ENCODE assay signal across 8 mouse cellular contexts in genomic region chr13:51920511-51921351, GRCm38 (mm10).
A peak's percentile ranks its signal among the peaks of the same experiment; 100 is the strongest.
DNase-seq lines count a peak whose midpoint lies in the region; ATAC-seq lines count a peak whose summit lies in the region.
"Had no signal": no experiment of that assay in that cellular context is flagged by ENCODE, and none has a peak within 500 bp of the region (broad histone marks: within the 10 kb centered on the region; RNA-seq: fewer than 3 reads in every experiment).

No protein-coding gene starts in this region.

- DNase-seq in liver: peak; percentile 36
- DNase-seq in embryonic facial prominence, embryonic 11.5 days (ENCODE audit: low spot score): peak; percentile 82
- DNase-seq in retina, postnatal 1 day: peak; percentile 95
- DNase-seq in thymus, postnatal 0 days (ENCODE audit: low spot score): no peak
- no peak for DNase-seq in left cerebral cortex, postnatal 14 days (ENCODE audit: low spot score in 2 of 2)

- no peak for ATAC-seq in liver, embryonic 12.5 days
- ATAC-seq in embryonic facial prominence, embryonic 11.5 days (replicated peaks; ENCODE audit: insufficient number of reproducible peaks, low FRiP score, low TSS enrichment, low read depth): peak; percentile 77
- peak; percentile 62 for ATAC-seq in intestine, embryonic 16.5 days

- H3K36me3 ChIP-seq in liver, embryonic 12.5 days: no peaks in the 10 kb centered on the region
- no peaks in the 10 kb centered on the region for H3K36me3 ChIP-seq in embryonic facial prominence, embryonic 11.5 days (replicated peaks; ENCODE audit: control insufficient read depth, insufficient read depth, low read depth, low read length)
- no peaks in the 10 kb centered on the region for H3K36me3 ChIP-seq in intestine, embryonic 16.5 days (ENCODE audit: control insufficient read depth, insufficient read depth, low read length)
- H3K36me3 ChIP-seq: heart, embryonic 15.5 days had no signal

- H3K4me2 ChIP-seq in liver, embryonic 12.5 days: no peak overlapping the region
- H3K4me2 ChIP-seq in embryonic facial prominence, embryonic 11.5 days (ENCODE audit: low read depth, low read length): peak overlapping the region; percentile 7; the same call in 1 of the 2 replicates
- H3K4me2 ChIP-seq in intestine, embryonic 16.5 days (ENCODE audit: low read depth, low read length): no peak overlapping the region
- H3K4me2 ChIP-seq: heart, embryonic 15.5 days had no signal

- H3K27me3 ChIP-seq in liver, embryonic 12.5 days (replicated peaks): peaks cover 63% of the 10 kb centered on the region
- H3K27me3 ChIP-seq in embryonic facial prominence, embryonic 11.5 days (ENCODE audit: control insufficient read depth, insufficient read depth, low read length): peaks cover 6% of the 10 kb centered on the region
- H3K27me3 ChIP-seq in intestine, embryonic 16.5 days (replicated peaks; ENCODE audit: control insufficient read depth, insufficient read depth, low read length): 0 out of 2 replicates have a peak, but pooled peaks cover 3% of the 10 kb centered on the region

- no peak overlapping the region for H3K4me3 ChIP-seq in liver, embryonic 12.5 days
- no peak overlapping the region for H3K4me3 ChIP-seq in embryonic facial prominence, embryonic 11.5 days (ENCODE audit: low read depth, low read length)
- H3K4me3 ChIP-seq in intestine, embryonic 16.5 days (ENCODE audit: low read length): no peak overlapping the region
- H3K4me3 ChIP-seq: heart, embryonic 15.5 days had no signal

- H3K4me1 ChIP-seq in liver, embryonic 12.5 days: peaks cover 9% of the 10 kb centered on the region
- H3K4me1 ChIP-seq in embryonic facial prominence, embryonic 11.5 days (ENCODE audit: control insufficient read depth, insufficient read depth, low read length): peaks cover 32% of the 10 kb centered on the region
- H3K4me1 ChIP-seq in intestine, embryonic 16.5 days (ENCODE audit: control insufficient read depth, insufficient read depth, low read length): peaks cover 30% of the 10 kb centered on the region

- WGBS in liver, embryonic 12.5 days (ENCODE audit: insufficient replicate concordance): 33% methylated on average over 15 of the region's 15 CpGs
- WGBS in embryonic facial prominence, embryonic 11.5 days: 4% methylated on average over 15 of the region's 15 CpGs
- 24% methylated on average over 15 of the region's 15 CpGs for WGBS in intestine, embryonic 16.5 days

- no peak overlapping the region for H3K9ac ChIP-seq in liver, embryonic 12.5 days
- H3K9ac ChIP-seq in embryonic facial prominence, embryonic 11.5 days (replicated peaks; ENCODE audit: low read length): peak overlapping the region; percentile 10
- peak overlapping the region; percentile 4; the same call in 1 of the 2 replicates for H3K9ac ChIP-seq in intestine, embryonic 16.5 days (ENCODE audit: low read depth, low read length)
- H3K9ac ChIP-seq: heart, embryonic 15.5 days had no signal

- no peaks in the 10 kb centered on the region for H3K9me3 ChIP-seq in liver, embryonic 12.5 days (replicated peaks)
- H3K9me3 ChIP-seq in embryonic facial prominence, embryonic 11.5 days (replicated peaks; ENCODE audit: control insufficient read depth, low read length): no peaks in the 10 kb centered on the region
- H3K9me3 ChIP-seq in intestine, embryonic 16.5 days (ENCODE audit: control insufficient read depth, low read length): no peaks in the 10 kb centered on the region
- H3K9me3 ChIP-seq: heart, embryonic 15.5 days had no signal

- intact Hi-C loops in left cerebral cortex, postnatal 14 days (cut with DNase I): no loop called here

- H3K27ac ChIP-seq in liver, embryonic 12.5 days: no peak overlapping the region
- peak overlapping the region; percentile 84 for H3K27ac ChIP-seq in embryonic facial prominence, embryonic 11.5 days (replicated peaks; ENCODE audit: low read depth, low read length)
- H3K27ac ChIP-seq in intestine, embryonic 16.5 days (ENCODE audit: low read length): 0 out of 2 replicates have a peak overlapping the region, but pooled peaks have one; percentile 42
- H3K27ac ChIP-seq: heart, embryonic 15.5 days had no signal

Comparison
In these comparisons a context has a peak if more than half of its experiments do, and no peak if none do; other contexts are left out.
1. DNase-seq: peak in liver (single experiment), embryonic facial prominence, embryonic 11.5 days (single experiment) and retina, postnatal 1 day (single experiment); none in thymus, postnatal 0 days (single experiment) and left cerebral cortex, postnatal 14 days (0 of 2).